Mouse (Mus musculus): ENCODE results near the gene Il1rap. TPM values are rescaled to one million over a fixed set of nuclear protein-coding genes. Genes with fewer than 3 reads are reported as not detected.

The Il1rap gene
- polyA plus RNA-seq, 1 experiment: 0.02 TPM

- H3K4me3 ChIP-seq (replicated peaks): no peak overlapping the region
- no peak for TF ChIP-seq TAL1 (IDR thresholded peaks at IDR 0.05; ENCODE audit: low read length)
- no peak for TF ChIP-seq GATA1 (IDR thresholded peaks at IDR 0.05; ENCODE audit: low read length)
- H3K4me1 ChIP-seq (ENCODE audit: control insufficient read depth): no peaks in the 10 kb centered on the region
- H3K9me3 ChIP-seq (ENCODE audit: control insufficient read depth, low read length): no peaks in the 10 kb centered on the region
- H3K36me3 ChIP-seq (ENCODE audit: control insufficient read depth): no peaks in the 10 kb centered on the region
- H3K27me3 ChIP-seq (ENCODE audit: control insufficient read depth): no peaks in the 10 kb centered on the region
These were observed 12.0 kb upstream of the Il1rap start for GRCm38 (mm10) chr16:26569387-26569978.

DNA sequence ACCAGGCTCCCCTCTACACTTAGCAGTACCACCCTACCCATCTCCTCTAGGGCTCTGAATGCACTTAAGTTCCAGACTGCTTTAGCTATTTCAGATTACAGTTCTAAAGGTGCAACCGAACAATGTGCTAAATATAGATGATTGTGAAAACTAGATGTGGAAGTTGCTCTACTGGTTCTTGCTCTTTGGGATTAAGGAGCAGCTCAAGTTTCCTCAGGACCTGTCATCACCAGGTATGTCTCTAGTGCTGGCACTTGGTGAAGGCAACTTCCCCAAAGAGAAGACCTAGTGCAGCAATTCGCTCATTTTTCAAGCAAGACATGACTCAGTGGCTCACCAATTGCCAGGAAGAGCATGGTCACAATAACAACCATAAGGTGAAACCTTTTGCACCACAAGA, 9.7 kb upstream of the Il1rap start:
- Histone ChIP-seq H3K36me3 (ENCODE audit: control insufficient read depth) (no peaks in the 10 kb centered on the region), H3K9me3 (ENCODE audit: control insufficient read depth, low read length) (no peaks in the 10 kb centered on the region), H3K4me3 (replicated peaks) (no peak overlapping the region), H3K4me1 (ENCODE audit: control insufficient read depth) (no peaks in the 10 kb centered on the region), H3K27me3 (ENCODE audit: control insufficient read depth) (no peaks in the 10 kb centered on the region)
- TF ChIP-seq GATA1 (IDR thresholded peaks at IDR 0.05; ENCODE audit: low read length) (no peak), TAL1 (IDR thresholded peaks at IDR 0.05; ENCODE audit: low read length) (no peak)

GRCm38 (mm10) chr16:26574173-26574572, 7.3 kb upstream of the Il1rap start:
- Histone ChIP-seq H3K36me3 (ENCODE audit: control insufficient read depth) (no peaks in the 10 kb centered on the region), H3K4me1 (ENCODE audit: control insufficient read depth) (no peaks in the 10 kb centered on the region), H3K4me3 (replicated peaks) (no peak overlapping the region), H3K9me3 (ENCODE audit: control insufficient read depth, low read length) (no peaks in the 10 kb centered on the region), H3K27me3 (ENCODE audit: control insufficient read depth) (no peaks in the 10 kb centered on the region)
- TF ChIP-seq GATA1 (IDR thresholded peaks at IDR 0.05; ENCODE audit: low read length) (no peak), TAL1 (IDR thresholded peaks at IDR 0.05; ENCODE audit: low read length) (no peak)

GRCm38 (mm10) chr16:26581913-26582376, 441 bp downstream of the Il1rap start:
- no peaks in the 10 kb centered on the region for H3K36me3 ChIP-seq (ENCODE audit: control insufficient read depth)
- peaks cover 17% of the 10 kb centered on the region for H3K4me1 ChIP-seq (ENCODE audit: control insufficient read depth)
- peak overlapping the region; percentile 83 for H3K4me3 ChIP-seq (replicated peaks)
- no peak for TF ChIP-seq GATA1 (IDR thresholded peaks at IDR 0.05; ENCODE audit: low read length)
- TF ChIP-seq TAL1 (IDR thresholded peaks at IDR 0.05; ENCODE audit: low read length): 0 out of 3 replicates have a peak, but pooled peaks have one; percentile 0
- no peaks in the 10 kb centered on the region for H3K9me3 ChIP-seq (ENCODE audit: control insufficient read depth, low read length)
- H3K27me3 ChIP-seq (ENCODE audit: control insufficient read depth): no peaks in the 10 kb centered on the region

- TF ChIP-seq TAL1 (IDR thresholded peaks at IDR 0.05; ENCODE audit: low read length) (no peak), GATA1 (IDR thresholded peaks at IDR 0.05; ENCODE audit: low read length) (no peak)
- Histone ChIP-seq H3K9me3 (ENCODE audit: control insufficient read depth, low read length) (no peaks in the 10 kb centered on the region), H3K4me1 (ENCODE audit: control insufficient read depth) (peaks cover 17% of the 10 kb centered on the region), H3K36me3 (ENCODE audit: control insufficient read depth) (no peaks in the 10 kb centered on the region), H3K27me3 (ENCODE audit: control insufficient read depth) (no peaks in the 10 kb centered on the region), H3K4me3 (replicated peaks) (no peak overlapping the region)
These were observed 4.3 kb downstream of the Il1rap start for GRCm38 (mm10) chr16:26585806-26586205.

DNA sequence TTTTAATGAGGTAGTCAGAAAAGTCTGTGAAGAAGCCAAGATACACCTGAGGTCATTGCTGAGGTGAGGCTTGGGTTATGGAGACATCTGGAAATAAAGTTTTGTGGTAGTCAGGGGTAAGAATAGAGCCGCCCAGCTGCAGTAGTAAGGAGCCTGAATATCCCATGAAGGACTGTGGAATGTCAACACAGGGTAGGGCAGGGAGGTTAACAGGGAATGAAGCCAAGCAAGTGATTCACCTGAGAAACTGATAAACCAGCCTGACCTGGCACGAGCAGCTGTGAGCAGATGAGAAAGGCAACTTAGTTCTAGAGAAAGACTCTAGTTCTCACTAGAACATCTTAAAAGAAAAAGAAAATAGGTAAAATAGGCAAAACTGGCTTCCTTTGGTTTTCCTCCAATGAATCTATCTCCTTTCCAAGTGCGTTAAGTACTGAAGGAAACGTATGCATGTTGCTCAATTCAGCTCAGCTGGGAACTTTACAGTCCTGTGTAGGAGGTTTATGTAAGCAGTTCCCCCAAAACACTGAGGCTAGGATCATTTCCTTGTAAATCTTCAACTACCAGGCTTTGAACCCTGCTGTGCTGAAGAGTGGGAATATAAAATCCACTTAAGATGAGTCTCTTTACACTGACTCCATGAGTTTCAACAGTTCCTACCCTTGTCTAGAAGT, 9.5 kb downstream of the Il1rap start:
- Histone ChIP-seq H3K4me3 (replicated peaks) (no peak overlapping the region), H3K27me3 (ENCODE audit: control insufficient read depth) (no peaks in the 10 kb centered on the region), H3K4me1 (ENCODE audit: control insufficient read depth) (no peaks in the 10 kb centered on the region), H3K9me3 (ENCODE audit: control insufficient read depth, low read length) (no peaks in the 10 kb centered on the region), H3K36me3 (ENCODE audit: control insufficient read depth) (no peaks in the 10 kb centered on the region)
- no peak for TF ChIP-seq TAL1 (IDR thresholded peaks at IDR 0.05; ENCODE audit: low read length)
- TF ChIP-seq GATA1 (IDR thresholded peaks at IDR 0.05; ENCODE audit: low read length): no peak

GRCm38 (mm10) chr16:26596440-26596839, 14.9 kb downstream of the Il1rap start:
- H3K4me3 ChIP-seq (replicated peaks): no peak overlapping the region
- no peaks in the 10 kb centered on the region for H3K4me1 ChIP-seq (ENCODE audit: control insufficient read depth)
- TF ChIP-seq GATA1 (IDR thresholded peaks at IDR 0.05; ENCODE audit: low read length) (no peak), TAL1 (IDR thresholded peaks at IDR 0.05; ENCODE audit: low read length) (no peak)
- no peaks in the 10 kb centered on the region for H3K9me3 ChIP-seq (ENCODE audit: control insufficient read depth, low read length)
- H3K36me3 ChIP-seq (ENCODE audit: control insufficient read depth): no peaks in the 10 kb centered on the region
- H3K27me3 ChIP-seq (ENCODE audit: control insufficient read depth): no peaks in the 10 kb centered on the region

GRCm38 (mm10) chr16:26597307-26597706, 15.8 kb downstream of the Il1rap start:
- Histone ChIP-seq H3K27me3 (ENCODE audit: control insufficient read depth) (no peaks in the 10 kb centered on the region), H3K4me3 (replicated peaks) (no peak overlapping the region), H3K4me1 (ENCODE audit: control insufficient read depth) (no peaks in the 10 kb centered on the region), H3K9me3 (ENCODE audit: control insufficient read depth, low read length) (no peaks in the 10 kb centered on the region), H3K36me3 (ENCODE audit: control insufficient read depth) (no peaks in the 10 kb centered on the region)
- TF ChIP-seq TAL1 (IDR thresholded peaks at IDR 0.05; ENCODE audit: low read length) (no peak), GATA1 (IDR thresholded peaks at IDR 0.05; ENCODE audit: low read length) (no peak)

DNA sequence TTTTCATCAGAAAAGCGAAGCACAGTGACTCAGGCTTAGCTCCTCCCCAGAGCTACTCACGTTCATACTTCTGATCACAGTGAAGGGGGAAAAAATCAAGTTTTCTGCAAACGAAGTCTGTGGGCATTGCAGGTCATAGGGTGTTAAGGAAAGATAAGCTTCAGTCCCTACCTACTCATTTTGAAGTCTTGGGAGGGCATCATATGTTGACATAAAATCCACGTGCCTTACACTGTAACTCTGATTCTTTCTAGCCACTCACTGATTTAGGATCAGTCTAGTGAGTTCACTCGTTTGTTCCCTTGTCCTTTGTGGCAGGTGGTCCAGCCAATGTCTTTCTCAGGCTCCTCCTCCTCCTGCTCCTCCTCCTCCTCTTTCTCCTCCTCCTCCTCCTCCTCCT, 17.1 kb downstream of the Il1rap start:
- no peak overlapping the region for H3K4me3 ChIP-seq (replicated peaks)
- H3K4me1 ChIP-seq (ENCODE audit: control insufficient read depth): no peaks in the 10 kb centered on the region
- no peaks in the 10 kb centered on the region for H3K27me3 ChIP-seq (ENCODE audit: control insufficient read depth)
- no peak for TF ChIP-seq GATA1 (IDR thresholded peaks at IDR 0.05; ENCODE audit: low read length)
- no peak for TF ChIP-seq TAL1 (IDR thresholded peaks at IDR 0.05; ENCODE audit: low read length)
- no peaks in the 10 kb centered on the region for H3K9me3 ChIP-seq (ENCODE audit: control insufficient read depth, low read length)
- H3K36me3 ChIP-seq (ENCODE audit: control insufficient read depth): no peaks in the 10 kb centered on the region
